Mouse (Mus musculus) mouse trophoblast stem cell (cell line): ENCODE data around the gene Ccdc15.

Experiments
- in situ Hi-C, 2 experiments: fragments of 300-500 bp; cut with MseI, MboI; formaldehyde crosslinking; loops; 2 replicates in 1 of 2; 3 replicates in 1 of 2; pipeline ENCODE4 v1.15.1; 2025

Gene Ccdc15

DNA sequence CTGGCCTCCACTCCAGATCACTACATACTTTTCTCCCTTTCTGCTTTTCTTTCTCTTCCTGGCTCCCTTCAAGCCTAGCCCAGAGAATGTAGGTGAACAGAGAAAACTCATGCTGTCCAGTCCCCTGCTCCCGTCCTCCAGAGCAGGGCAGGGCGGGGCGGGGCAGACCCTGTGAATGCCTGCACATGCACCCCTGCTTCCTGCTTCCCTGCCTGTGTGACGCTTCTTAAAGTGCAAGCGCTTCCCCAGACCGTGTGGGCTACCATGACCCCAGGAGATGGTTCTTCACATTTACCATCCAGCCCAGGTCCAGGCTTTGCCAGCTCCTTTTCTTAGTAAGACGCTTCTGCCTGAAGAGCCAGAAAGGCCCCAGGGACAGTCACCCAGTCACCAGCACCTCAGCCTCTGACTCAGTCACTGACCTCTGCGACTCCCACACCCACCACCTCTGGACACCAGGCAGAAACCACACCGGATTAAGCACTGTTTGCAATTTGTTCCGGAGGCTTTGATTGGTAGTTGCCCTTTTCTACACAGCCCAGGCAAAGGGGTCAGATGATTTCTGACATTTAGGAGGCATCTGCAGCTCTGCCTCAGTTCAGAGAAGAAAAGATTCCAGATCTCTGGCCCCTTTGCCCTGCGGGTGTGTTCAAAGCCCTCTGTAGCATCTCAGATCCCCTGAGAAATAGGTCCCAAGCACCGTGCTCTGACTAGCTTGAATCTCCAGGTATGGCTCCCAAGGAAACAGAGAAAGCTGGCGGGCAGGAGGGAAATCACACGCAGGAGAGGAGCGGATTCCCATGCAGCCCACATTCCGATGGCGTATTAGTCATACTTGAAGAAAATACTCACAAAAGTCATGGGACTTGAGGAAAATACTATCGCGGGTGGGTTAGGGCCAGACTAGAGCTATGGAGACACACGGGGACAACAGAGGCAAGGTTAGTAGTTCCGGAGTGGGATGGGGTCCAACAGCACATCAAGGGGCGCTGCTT is 115.7 kb downstream of the Ccdc15 start:
- in situ Hi-C loops = no loop called here

DNA sequence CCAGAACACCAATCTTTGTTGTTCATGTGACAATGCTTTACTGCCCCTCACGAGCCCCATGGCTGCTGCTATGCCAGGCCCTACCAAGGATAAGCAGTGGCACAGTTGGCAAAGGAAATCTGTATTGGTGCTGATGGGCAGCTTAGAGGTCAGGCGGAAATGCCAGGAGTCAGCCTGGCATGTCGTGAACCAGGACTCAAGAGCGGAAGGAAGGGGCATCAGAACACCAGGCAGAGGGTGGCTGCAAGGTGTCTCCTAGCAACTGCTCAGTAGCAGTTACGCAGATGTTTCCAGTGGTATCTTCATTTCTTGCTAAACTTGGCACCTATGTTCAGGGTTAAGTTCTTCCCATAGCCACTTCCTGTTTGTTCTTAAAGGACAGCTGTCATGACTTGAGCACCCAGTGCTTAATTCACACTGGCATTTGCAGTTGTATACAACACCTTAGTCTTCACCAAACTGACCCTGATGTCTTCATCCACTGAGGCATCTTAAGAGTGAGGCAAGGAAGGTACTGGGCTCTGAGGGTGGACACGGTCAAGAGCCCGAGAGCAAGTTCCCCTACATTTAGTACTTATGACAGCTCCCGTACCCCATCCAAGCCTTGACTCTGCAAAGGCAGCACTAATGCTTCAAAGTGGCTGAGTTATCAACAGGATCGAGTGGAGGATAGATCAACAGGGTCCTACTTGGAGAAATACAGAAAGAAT is 117.6 kb downstream of the Ccdc15 start:
- in situ Hi-C loops = no loop called here

GRCm38 (mm10) chr9:37229880-37230325 is 118.3 kb downstream of the Ccdc15 start:
- in situ Hi-C loops = loop anchor here in 1 of 2 experiments (5.0 kb wide), 1 partner anchor 43 kb away; no protein-coding TSS in a partner anchor
